Mouse (Mus musculus) kidney, adult 8-10 months (tissue): Measurements from ENCODE around the gene Gp6.
"Not testable (repeated sequence)": the region's sequence is repeated elsewhere in the genome, so short reads cannot be mapped to it uniquely, and the experiment has no call there.

Experiments
- DNase-seq, 2 experiments: peaks; one replicate each; pipeline ENCODE4 v3.0.0; 2022

Gene Gp6

GRCm38 (mm10) chr7:4397730-4398129 lies at the start of gene Gp6:
TSS of gene Gp6 (minus strand) at chr7:4397744.
- DNase-seq: peak in 1 of 2 experiments; percentile 3

GRCm38 (mm10) chr7:4447138-4447537 lies 49.6 kb upstream of the Gp6 start:
- DNase-seq: no peak

DNA sequence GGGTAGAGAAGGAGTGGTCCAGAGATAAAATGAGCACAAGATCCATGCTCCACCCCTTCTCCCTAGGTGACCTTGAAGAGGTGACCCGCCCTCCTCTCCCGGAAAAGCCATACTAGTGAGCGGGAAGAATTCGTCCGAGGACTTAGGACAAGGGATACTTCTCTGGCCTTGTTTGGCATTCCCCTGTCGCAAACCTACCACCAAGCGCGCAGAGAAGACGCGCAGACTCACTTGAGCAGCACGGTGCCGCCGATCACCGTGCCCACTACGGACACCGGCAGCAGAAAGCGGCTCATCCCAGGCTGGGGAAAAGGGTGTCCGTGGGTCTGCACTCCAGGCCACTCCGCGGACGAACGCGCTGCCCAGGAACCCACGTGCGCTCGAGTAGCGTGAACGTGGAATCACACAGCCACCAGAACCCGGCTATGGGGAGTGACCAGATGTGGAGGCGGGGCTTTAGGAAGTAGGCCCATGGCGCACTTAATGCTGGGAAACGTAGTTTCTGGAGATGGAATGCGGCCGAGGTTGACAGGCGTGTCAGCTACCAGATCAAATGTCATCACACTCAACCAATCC lies 47.8 kb upstream of the Gp6 start, which contains the start of gene Rdh13:
TSS of gene Rdh13 (minus strand) at position 434 of the 576 bp plus-strand sequence.
- DNase-seq: peak; percentile 92 to 94

DNA sequence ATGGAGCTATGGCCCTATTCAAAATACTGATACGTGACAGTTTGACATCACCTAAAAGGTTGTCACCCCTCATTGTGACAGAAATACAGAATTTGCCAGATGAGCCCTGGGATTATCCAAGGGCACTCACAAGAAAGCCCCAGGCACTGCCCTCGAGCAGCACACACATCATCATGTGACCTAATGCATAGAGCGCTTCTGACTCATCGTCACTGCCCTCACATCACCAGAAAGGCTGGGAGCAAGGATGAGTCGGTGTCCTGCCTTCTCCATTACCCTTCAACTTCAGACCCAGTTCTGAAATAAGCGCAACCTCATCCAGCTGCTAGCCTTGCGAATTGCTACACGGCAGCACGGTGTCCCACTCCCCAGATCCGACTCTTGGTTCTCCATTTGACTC lies 43.0 kb upstream of the Gp6 start:
- DNase-seq: no peak

DNA sequence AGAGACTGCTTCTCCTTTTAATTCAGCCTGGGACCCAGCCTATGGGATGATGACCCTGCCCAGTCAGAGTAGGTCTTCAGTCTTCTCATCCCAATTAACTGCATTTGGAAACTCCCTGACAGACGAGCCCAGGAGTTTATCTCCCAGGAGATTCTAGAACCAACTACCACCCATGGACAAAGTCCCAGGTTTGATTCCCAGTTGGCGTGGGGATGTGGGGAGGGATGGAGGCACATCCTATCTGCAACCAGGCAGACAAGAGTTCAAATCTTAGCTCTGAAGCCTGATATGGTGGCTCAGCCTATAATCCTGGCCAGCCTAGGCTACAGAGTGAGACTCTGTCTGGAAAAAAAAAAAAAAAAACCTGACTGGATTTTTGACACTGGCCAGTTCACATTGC lies 40.2 kb upstream of the Gp6 start:
- no peak for DNase-seq

- no peak for DNase-seq
Observed at GRCm38 (mm10) chr7:4432026-4432425, 34.5 kb upstream of the Gp6 start.

GRCm38 (mm10) chr7:4431548-4431947 lies 34.0 kb upstream of the Gp6 start:
- peak; percentile 66 to 87 for DNase-seq

GRCm38 (mm10) chr7:4430246-4430844 lies 32.8 kb upstream of the Gp6 start:
- DNase-seq: no peak

- DNase-seq: peak; percentile 91 to 96
Observed at GRCm38 (mm10) chr7:4427161-4427912, 29.8 kb upstream of the Gp6 start.

GRCm38 (mm10) chr7:4420230-4420629 lies 22.7 kb upstream of the Gp6 start:
- no peak for DNase-seq

DNA sequence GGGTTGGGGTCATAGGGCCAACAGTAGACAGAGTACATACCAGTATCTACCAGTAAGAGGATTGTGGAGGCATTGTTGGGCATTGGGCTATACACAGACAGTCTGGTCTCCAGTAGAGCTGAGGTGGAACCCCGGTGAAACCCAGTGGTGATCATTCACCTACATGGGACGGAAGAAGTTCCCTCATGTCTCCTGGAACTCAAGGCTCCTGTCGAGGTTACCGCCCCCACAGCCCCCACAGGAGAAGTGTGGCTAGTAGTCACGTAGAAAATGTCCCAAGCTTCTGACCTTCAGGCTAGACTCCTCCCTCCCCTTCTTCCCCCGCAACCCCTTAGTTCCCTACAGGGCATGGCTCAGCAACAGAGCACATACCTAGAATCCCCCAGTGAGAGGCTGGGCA lies 22.1 kb upstream of the Gp6 start:
- DNase-seq: no peak

DNA sequence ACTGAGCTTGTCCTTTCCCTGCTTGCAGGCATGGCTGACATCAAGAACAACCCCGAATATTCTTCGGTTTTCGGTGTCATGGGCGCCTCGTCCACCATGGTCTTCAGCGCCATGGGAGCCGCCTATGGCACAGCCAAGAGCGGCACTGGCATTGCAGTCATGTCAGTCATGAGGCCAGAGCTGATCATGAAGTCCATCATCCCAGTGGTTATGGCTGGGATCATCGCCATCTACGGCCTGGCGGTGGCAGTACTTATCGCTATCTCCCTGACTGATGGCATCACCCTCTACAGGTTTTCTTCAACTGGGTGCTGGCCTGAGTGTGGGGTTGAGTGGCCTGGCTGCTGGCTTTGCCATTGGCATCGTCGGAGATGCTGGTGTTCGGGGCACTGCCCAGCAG lies 14.9 kb upstream of the Gp6 start:
- DNase-seq: not testable (repeated sequence)

- DNase-seq: no peak
Observed at GRCm38 (mm10) chr7:4373521-4373920, 24.0 kb downstream of the Gp6 start.

- DNase-seq: no peak
Observed at GRCm38 (mm10) chr7:4337509-4337908, 60.0 kb downstream of the Gp6 start, which contains the start of gene Ncr1. TSS of gene Ncr1 (plus strand) at chr7:4337724.

DNA sequence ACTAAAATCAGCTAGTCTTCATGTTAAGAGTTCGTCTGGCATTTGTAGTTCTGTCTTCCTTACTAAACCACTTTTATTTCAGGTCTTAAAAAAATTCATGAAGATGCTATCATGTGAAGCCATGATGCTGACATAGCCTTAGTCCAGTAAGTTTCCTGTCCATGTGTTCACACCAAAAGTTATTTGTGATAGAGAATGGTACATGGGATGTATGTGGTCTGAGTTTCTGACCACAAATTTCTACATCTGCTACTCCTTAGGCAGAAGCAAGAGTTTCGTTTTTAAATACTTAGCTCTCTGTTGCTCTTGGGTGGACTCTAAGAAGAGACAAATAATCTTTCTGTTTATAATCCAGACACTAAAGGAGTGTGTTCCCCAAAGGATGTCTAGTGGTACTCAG lies 74.2 kb downstream of the Gp6 start:
- DNase-seq: no peak
